Comparison of ENCODE assay signal across 19 mouse cellular contexts in genomic region chr12:12920166-12921157, GRCm38 (mm10). TPM values are rescaled to one million over a fixed set of nuclear protein-coding genes. Genes with fewer than 3 reads are reported as not detected.
DNase-seq lines count a peak whose midpoint lies in the region; ATAC-seq and TF ChIP-seq lines count a peak whose summit lies in the region.
"Had no signal": no experiment of that assay in that cellular context is flagged by ENCODE, and none has a peak within 500 bp of the region (broad histone marks: within the 10 kb centered on the region; RNA-seq: fewer than 3 reads in every experiment).

No protein-coding gene starts in this region.

- TF ChIP-seq CTCF in kidney, adult 2 months (conservative IDR thresholded peaks at IDR 0.05; ENCODE audit: insufficient read depth, insufficient read length, low read depth, low read length): no peak
- no peak for TF ChIP-seq CTCF in ES-Bruce4 (IDR thresholded peaks at IDR 0.05; ENCODE audit: low read depth, low read length)
- TF ChIP-seq CTCF in intestine, postnatal 0 days (IDR thresholded peaks at IDR 0.05; ENCODE audit: low read depth): no peak

- no peak overlapping the region for H3K4me3 ChIP-seq in kidney, adult 2 months (ENCODE audit: insufficient read depth, low read depth, low read length)
- no peak overlapping the region for H3K4me3 ChIP-seq in ES-Bruce4 (ENCODE audit: low read depth, low read length)
- no peak overlapping the region for H3K4me3 ChIP-seq in intestine, postnatal 0 days (ENCODE audit: low read depth, low read length)
- no peak overlapping the region for H3K4me3 ChIP-seq in stomach, embryonic 16.5 days (replicated peaks; ENCODE audit: low read length)
- H3K4me3 ChIP-seq: embryonic facial prominence, embryonic 12.5 days; heart, embryonic 10.5 days; limb, embryonic 15.5 days had no signal

- peak; percentile 53 for DNase-seq in kidney, adult 2 months
- DNase-seq in kidney, postnatal 10 days: no peak
- no peak for DNase-seq in urinary bladder, postnatal 36 days (ENCODE audit: low spot score in 2 of 2)
- DNase-seq in right cerebral cortex, adult 2 months (ENCODE audit: low spot score in 2 of 2): no peak
- DNase-seq: adrenal gland, adult 8-10 months; cerebellum, adult 9-11 months; forebrain, postnatal 0 days; liver, postnatal 0 days; lung, postnatal 4 days; retina, postnatal 1 day; right cerebral cortex, postnatal 4 days; thymus, adult 2 months had no signal

- 0 out of 2 replicates have a peak overlapping the region, but pooled peaks have one; percentile 4 for H3K9ac ChIP-seq in ES-Bruce4 (ENCODE audit: low read depth, poor library complexity, severe bottlenecking)
- no peak overlapping the region for H3K9ac ChIP-seq in intestine, postnatal 0 days (ENCODE audit: low read depth, low read length)
- H3K9ac ChIP-seq in stomach, embryonic 16.5 days (ENCODE audit: low read length): no peak overlapping the region
- H3K9ac ChIP-seq: embryonic facial prominence, embryonic 12.5 days; forebrain, postnatal 0 days; limb, embryonic 15.5 days; liver, postnatal 0 days had no signal

- H3K36me3 ChIP-seq in kidney, adult 2 months (ENCODE audit: control insufficient read depth, insufficient read depth, low read length): no peaks in the 10 kb centered on the region
- H3K36me3 ChIP-seq in ES-Bruce4 (ENCODE audit: control insufficient read depth, insufficient read depth, low read length, poor library complexity, severe bottlenecking): no peaks in the 10 kb centered on the region
- H3K36me3 ChIP-seq in intestine, postnatal 0 days (ENCODE audit: control insufficient read depth, insufficient read depth): no peaks in the 10 kb centered on the region
- no peaks in the 10 kb centered on the region for H3K36me3 ChIP-seq in stomach, embryonic 16.5 days (ENCODE audit: control insufficient read depth, insufficient read depth, low read length)
- H3K36me3 ChIP-seq: embryonic facial prominence, embryonic 12.5 days; heart, embryonic 10.5 days; limb, embryonic 15.5 days had no signal

- H3K27ac ChIP-seq in kidney, adult 2 months (ENCODE audit: insufficient read depth, low read depth, low read length): peak overlapping the region; percentile 73
- peak overlapping the region; percentile 78 for H3K27ac ChIP-seq in ES-Bruce4 (ENCODE audit: insufficient read depth, low read length)
- no peak overlapping the region for H3K27ac ChIP-seq in intestine, postnatal 0 days (ENCODE audit: low read depth, low read length)
- no peak overlapping the region for H3K27ac ChIP-seq in stomach, embryonic 16.5 days (ENCODE audit: low read length)
- H3K27ac ChIP-seq: embryonic facial prominence, embryonic 12.5 days; heart, embryonic 10.5 days; limb, embryonic 15.5 days had no signal

- TF ChIP-seq EP300 in ES-Bruce4 (IDR thresholded peaks at IDR 0.05; ENCODE audit: insufficient read depth, low read depth, low read length): no peak

- WGBS in kidney, adult 2 months: 41% methylated on average over 12 of the region's 12 CpGs
- 35% methylated on average over 12 of the region's 12 CpGs for WGBS in intestine, postnatal 0 days
- WGBS in stomach, embryonic 16.5 days: 30% methylated on average over 12 of the region's 12 CpGs

- no peaks in the 10 kb centered on the region for H3K27me3 ChIP-seq in kidney, adult 2 months (replicated peaks; ENCODE audit: control insufficient read depth, insufficient read depth, low read length)
- H3K27me3 ChIP-seq in ES-Bruce4 (ENCODE audit: control insufficient read depth, insufficient read depth, low read length, poor library complexity, severe bottlenecking): no peaks in the 10 kb centered on the region
- H3K27me3 ChIP-seq in intestine, postnatal 0 days (replicated peaks; ENCODE audit: control insufficient read depth, insufficient read depth, low read length): no peaks in the 10 kb centered on the region
- H3K27me3 ChIP-seq in stomach, embryonic 16.5 days (ENCODE audit: control insufficient read depth, insufficient read depth, low read length): no peaks in the 10 kb centered on the region
- H3K27me3 ChIP-seq: embryonic facial prominence, embryonic 12.5 days; limb, embryonic 15.5 days had no signal

- H3K4me2 ChIP-seq in intestine, postnatal 0 days (replicated peaks; ENCODE audit: low read depth): no peak overlapping the region
- no peak overlapping the region for H3K4me2 ChIP-seq in stomach, embryonic 16.5 days (ENCODE audit: low read depth, low read length)
- H3K4me2 ChIP-seq: embryonic facial prominence, embryonic 12.5 days; limb, embryonic 15.5 days had no signal

- H3K9me3 ChIP-seq in ES-Bruce4 (replicated peaks; ENCODE audit: control insufficient read depth, insufficient read depth, low read length, poor library complexity, severe bottlenecking): no peaks in the 10 kb centered on the region
- no peaks in the 10 kb centered on the region for H3K9me3 ChIP-seq in intestine, postnatal 0 days (ENCODE audit: control insufficient read depth)
- no peaks in the 10 kb centered on the region for H3K9me3 ChIP-seq in stomach, embryonic 16.5 days (replicated peaks; ENCODE audit: control insufficient read depth, low read length)
- H3K9me3 ChIP-seq: embryonic facial prominence, embryonic 12.5 days; heart, embryonic 10.5 days; limb, embryonic 15.5 days had no signal

- peaks cover 8% of the 10 kb centered on the region; the same call in 1 of the 2 replicates for H3K4me1 ChIP-seq in kidney, adult 2 months (ENCODE audit: control insufficient read depth, insufficient read depth, low read length)
- H3K4me1 ChIP-seq in ES-Bruce4 (ENCODE audit: control insufficient read depth, insufficient read depth, low read length): peaks cover 3% of the 10 kb centered on the region
- no peaks in the 10 kb centered on the region for H3K4me1 ChIP-seq in intestine, postnatal 0 days (replicated peaks; ENCODE audit: control insufficient read depth, insufficient read depth, low read length)
- peaks cover 7% of the 10 kb centered on the region for H3K4me1 ChIP-seq in stomach, embryonic 16.5 days (ENCODE audit: control insufficient read depth, insufficient read depth, low read length)

- TF ChIP-seq POLR2A in kidney, adult 2 months (IDR thresholded peaks at IDR 0.05; ENCODE audit: low read depth, low read length): no peak
- no peak for TF ChIP-seq POLR2A in ES-Bruce4 (IDR thresholded peaks at IDR 0.05; ENCODE audit: insufficient read depth, low read length)

- peak; percentile 51 for ATAC-seq in intestine, postnatal 0 days
- ATAC-seq in stomach, embryonic 16.5 days (ENCODE audit: insufficient read depth, low FRiP score): peak; percentile 47
- ATAC-seq in erythroid progenitor cell, adult 5-6 weeks (replicated peaks; ENCODE audit: low FRiP score, poor library complexity, severe bottlenecking): no peak
- ATAC-seq: forebrain, postnatal 0 days; liver, postnatal 0 days had no signal

RNA-seq across cellular contexts. Expression of gene Mycn, which starts 21.3 kb away (rescaled TPM):
- 2.4 and 2.8 TPM in 2 replicates for polyA plus RNA-seq in kidney, adult 2 months (2012; rRNA removed)
- polyA plus RNA-seq in ES-Bruce4 (2011; ENCODE audit: insufficient read depth, insufficient read length, low read depth, missing spikeins): 75.0 and 78.6 TPM in 2 replicates
- polyA plus RNA-seq in intestine, postnatal 0 days (2015; fragmentation: Nextera tagmentation; extraction: Ambion mirVana): 18.2 and 21.3 TPM in 2 replicates
- 22.3 and 26.5 TPM in 2 replicates for polyA plus RNA-seq in stomach, embryonic 16.5 days (2015; fragmentation: Nextera tagmentation; extraction: Ambion mirVana)
- total RNA-seq in erythroid progenitor cell, adult 5-6 weeks (2015; ENCODE audit: low replicate concordance): not detected in 2 replicates
- total RNA-seq in erythroid progenitor cell, adult 5-6 weeks (2017; ENCODE audit: low replicate concordance): 1.0 TPM in 1 of 2 replicates, not detected in the other

Comparison
In these comparisons a context has a peak if more than half of its experiments do, and no peak if none do; other contexts are left out.
1. H3K27ac ChIP-seq: peak in kidney, adult 2 months (single experiment) and ES-Bruce4 (single experiment); none in intestine, postnatal 0 days (single experiment) and stomach, embryonic 16.5 days (single experiment).